Mouse (Mus musculus): ENCODE data around the gene Rhof.

Rhof gene

DNA sequence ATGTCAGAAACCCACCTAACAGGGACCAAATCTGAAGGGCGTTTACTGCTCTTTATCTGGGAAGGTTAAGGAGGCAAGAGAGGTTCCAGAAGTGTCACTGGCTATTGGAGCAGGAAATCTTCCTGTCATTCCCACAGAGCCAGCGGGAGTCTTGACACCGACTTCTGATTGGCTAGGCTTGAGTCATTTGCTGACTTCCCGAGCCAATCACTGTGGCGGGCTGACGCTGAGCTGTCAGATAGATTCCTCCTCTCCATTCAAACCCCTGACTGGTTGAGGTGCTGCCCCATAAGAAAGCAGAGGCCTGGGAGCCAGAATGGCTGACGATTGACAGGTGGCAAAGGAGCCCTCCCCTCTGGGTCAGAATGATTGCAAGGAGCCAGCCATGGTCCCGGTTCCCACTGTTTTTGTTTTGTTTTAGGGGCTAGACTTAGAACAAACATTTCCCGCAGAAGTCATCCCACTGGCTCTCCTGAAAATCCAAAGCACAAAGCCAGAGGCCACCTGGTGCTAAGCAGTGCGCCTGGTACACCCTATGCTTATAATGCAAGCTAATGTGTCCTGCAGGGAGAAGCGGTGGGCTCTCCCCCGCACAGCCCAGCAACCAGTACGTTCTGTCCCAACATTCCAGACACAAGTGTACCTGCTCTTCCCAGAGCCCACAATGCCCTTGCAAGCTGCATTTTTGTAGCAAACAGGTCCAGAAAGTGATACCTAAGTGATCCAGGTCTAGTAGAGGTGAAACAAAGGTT lies 22.9 kb downstream of the Rhof start:
- DNase-seq: no peak

DNA sequence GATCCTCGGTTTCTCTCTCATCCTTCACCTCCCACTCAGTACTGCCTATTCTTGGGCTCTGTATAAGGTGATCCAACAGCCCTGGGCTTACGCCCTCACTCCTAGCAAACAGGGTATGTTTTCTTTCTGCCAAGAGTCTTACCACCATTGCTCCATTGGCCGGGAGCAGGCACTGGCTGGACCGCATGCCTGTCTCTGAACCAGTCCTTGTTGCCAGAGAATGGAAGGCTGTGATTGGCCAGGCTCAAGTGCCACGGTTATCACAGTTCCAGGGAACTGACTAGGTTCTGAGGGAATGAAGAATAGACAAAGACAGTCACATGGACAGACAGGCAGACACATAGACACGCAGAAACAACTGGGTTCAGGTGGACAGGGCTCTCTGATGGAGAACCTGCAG lies 27.7 kb downstream of the Rhof start:
- no peak for DNase-seq

DNA sequence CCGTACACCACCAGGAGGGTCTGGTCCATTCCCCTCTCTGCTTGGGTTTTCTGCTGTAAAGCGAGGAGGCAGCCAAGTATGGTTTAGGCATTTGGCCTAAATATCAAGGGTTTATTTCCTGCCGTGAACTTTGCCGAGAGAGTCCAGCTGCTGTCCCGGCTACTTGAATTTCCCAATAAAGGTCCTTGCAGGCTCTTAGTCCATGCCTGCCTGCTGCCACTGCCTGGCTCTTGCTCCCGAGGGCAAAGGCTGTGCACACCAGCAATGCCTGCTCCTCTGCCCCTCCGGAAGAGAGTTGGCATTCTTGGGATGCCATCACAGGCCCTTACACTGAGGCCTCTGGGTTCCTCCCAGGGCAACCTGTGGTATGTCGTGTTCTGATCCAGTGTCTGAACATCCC lies 28.9 kb downstream of the Rhof start:
- no peak for DNase-seq

DNA sequence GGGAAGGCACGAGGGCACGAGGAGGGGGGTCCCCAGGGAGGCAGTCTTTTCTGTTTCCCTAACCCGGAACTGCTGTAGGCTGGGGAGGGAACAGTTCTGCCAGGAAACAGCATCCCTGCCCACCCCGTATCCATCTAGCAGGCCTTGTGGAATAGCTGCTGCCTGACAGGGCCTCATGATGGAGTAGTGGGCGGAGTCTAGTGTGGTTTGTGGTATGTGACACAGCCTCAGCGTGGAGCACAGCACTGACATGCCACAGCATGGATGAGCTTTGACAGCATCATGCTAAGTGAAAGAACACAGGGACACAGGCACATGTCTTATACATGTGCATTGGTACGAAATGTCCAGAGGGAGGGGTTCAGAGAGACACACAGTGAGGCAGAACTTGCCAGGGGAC lies 30.1 kb downstream of the Rhof start:
- no peak for DNase-seq

DNA sequence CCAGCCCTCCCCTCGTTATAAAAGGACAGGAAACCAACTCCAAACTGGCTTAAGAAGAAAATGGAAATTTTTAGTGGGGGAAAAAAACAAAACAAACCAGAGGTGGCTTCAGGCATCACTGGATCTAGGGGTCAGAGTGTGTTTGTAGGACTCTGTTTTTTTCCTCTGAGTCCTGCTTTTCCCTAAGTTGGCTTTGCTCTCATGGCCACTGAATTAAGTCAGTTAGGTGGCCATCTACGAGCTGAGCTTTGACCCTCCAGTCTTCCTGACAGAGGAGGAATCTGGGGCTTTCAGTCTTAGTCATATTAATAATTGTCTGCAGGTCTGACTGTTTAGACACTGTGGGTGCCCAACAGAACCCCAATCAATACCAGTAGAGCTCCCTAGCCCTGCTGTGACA lies 34.0 kb downstream of the Rhof start:
- DNase-seq: no peak

DNA sequence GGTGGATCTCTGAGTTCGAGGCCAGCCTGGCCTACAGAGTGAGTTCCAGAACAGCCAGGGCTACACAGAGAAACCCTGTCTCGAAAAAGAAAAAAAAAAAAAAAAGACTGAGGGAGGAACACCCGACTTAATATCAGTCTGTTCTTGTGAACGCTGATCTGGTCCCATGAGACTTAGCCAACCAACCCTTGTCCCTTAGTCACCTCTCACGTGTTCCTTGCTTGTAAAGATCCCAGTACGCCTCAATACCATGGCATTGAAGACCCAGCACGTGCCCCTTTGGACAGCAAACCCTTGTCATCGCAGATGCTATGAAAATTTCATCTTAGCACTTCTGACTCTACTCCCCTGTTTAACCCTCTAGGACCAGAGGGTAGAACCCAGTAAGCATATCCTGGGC lies 36.2 kb downstream of the Rhof start:
- no peak for DNase-seq

DNA sequence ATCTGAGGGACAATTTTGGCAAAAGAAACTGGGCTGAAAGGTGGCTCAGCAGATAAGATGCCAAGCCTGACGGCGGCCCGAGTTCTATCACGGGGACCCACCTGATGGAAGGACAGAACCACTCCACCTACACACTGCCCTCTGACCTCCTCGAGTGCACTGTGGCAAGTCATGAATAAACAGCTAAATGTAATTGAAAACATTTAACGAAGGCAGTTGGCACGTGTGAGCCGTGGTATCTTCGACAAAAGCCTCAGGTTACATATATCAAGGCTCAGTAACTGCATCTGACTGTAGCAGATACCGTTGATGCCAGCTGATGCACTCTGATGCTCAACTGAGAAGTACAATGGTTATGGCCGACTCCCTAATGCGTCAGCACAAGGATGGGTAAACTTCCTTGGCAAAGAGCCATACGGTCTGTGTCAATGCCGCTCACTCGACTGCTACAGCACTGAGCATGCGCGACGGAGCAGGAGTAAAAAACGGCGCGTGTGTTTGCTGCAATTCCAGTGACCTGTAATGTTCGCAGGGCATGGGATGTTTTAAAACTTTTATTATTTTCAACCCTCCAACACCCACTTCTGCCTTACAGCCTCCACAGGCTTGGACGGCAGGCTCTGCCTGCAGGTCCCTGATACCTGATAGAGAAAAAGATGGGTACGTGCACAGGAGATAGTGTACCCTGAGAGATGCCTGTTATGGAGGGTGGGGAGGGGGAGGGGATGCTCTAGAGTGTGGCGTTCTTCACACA lies 38.1 kb downstream of the Rhof start:
- no peak for DNase-seq

DNA sequence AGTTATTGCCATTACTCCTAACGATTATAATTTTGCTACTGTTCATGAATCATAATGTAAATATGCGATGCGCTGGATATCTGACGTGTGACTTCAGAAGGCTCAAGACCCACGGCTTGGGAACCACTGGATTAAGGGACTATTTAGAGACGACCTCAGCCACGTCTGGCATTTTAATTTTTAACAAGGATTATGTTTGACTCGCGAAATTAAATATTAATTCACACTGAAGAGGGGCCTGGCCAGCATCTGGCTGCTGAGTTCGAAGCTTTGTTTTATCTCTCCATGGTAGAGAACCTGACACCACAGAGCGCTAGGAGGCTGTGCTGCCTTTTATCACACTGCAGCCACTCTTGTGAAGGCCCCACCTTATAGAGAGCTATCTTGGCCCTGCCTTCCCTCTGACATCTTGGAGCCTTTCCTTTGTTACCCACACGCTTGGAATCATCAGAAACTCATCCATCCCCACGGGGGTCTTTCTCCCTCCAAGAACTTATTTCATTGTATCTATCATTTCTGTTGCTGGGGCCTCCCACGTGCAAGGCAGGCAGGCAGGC lies 39.3 kb downstream of the Rhof start:
- no peak for DNase-seq

DNA sequence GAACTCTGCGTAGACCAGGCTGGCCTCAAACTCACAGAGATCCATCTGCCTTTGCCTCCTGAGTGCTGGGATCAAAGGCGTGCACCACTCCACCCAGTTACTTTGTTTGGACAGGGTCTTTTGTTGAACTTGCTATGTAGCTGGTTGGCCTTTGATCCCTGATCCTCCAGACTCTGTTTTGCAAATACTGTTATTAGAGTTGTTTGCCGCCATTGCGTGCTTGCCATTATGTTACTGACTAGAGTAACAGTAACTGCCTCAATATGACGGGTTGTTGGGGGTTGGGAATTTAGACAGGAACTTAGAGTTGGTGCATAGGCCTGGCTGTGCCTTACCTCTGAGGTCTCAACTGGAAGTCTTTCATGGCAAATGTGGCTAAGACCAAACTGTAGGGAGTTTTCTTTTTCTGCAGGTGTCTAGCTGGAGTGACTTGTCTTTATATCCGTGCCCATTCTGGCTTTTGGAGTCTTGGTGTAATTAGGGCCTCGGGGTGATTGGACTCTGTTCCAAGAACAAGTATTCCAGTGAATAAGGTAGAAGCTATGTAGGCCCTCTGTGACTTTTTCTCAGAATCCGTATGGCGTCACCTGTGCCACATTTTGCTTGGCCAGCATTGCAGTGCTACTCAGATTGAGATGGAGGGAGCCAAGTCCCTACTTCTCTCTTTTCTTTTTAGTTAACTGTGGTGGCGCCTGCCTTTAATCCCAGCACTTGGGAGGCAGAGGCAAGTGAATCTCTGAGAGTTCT lies 41.8 kb downstream of the Rhof start:
- DNase-seq: no peak

DNA sequence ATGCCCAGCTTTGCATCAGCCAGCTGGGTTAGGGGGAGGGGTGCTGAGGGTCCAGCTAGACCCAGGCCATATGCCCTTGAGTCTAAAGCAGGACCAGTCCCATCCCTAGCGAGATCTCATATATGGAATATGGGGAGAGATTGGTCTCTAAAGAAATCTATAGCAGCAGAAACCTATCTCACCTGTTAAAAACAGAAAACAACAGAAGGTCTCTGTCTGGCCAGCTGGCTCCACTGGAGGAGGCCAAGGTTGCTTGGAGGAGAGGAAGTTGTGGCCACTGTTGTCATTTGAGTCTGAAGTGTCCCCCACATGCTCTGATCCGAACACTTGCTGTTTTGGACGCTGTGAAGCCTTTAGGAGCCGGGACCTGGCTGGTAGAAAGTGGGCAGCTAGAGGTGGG lies 43.7 kb downstream of the Rhof start:
- DNase-seq: no peak

DNA sequence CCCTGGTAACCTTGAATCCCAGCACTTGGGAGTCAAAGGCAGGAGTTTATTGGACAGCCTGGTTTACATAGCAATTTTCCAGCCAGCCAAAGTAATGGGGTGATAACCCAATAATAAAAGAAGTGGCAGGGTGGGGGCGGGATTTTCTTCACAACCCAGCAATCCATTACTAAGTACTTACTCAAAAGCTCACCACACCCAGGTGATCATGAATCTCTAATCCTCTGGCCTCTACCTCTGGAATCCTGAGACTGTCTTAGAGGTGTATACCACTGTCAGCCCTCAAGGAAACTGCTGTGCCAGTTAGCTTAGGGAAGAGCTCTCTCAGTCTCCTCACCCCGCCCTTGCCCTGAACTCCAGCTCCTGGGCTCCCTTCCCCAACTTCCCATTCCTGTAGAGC lies 46.0 kb downstream of the Rhof start:
- DNase-seq: no peak

DNA sequence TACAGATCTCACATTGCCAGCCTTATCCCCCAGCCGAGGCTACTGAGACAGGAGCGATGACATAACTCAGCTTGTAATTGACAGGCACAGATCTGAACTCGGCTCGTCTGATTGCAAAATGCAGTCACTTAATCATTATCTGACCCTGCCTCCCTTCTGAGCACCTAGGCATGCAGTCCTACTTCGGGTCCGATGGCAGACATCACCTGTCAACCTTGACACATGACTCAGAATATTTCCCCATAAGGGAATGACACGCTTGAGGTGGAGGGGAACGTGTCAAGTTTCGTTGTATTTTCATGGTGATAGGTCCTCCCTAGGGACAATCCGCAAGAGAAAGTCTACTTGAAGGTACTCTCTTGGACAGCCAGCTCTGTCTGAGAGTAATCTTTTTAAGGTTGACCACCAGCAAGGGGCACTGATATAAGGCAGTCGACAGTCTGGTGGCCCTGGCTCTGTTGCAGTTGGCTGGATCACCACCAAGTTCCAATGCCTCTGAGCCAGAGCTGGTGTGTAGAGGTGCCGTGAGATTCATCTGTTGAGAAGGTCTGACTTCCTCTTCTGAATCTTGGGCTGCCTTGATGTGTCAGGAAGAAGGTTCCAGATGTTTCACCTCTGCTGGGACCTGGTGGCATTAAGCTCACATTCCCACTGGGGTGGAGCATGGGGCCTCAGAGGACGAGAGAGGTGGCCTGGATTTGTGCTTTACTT lies 49.0 kb downstream of the Rhof start:
- DNase-seq: no peak

DNA sequence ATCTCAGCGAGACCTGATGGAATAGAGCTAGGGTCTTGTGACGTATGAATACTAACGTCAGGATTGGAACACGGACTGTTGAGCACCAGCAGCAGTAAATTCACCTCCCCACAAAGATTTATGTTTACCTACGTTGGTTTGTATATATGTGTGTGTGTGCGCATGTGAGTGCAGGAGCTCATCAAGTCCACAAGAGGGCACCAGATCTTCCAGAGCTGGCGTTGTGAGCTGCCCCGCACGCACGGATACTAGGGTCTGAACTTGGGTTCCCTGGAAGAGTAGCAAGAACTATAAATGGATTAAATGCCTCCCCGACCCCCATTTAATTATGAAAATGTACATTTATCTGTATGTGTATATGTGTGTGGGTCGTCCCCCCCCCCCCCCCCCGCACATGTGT lies 52.0 kb downstream of the Rhof start:
- no peak for DNase-seq

DNA sequence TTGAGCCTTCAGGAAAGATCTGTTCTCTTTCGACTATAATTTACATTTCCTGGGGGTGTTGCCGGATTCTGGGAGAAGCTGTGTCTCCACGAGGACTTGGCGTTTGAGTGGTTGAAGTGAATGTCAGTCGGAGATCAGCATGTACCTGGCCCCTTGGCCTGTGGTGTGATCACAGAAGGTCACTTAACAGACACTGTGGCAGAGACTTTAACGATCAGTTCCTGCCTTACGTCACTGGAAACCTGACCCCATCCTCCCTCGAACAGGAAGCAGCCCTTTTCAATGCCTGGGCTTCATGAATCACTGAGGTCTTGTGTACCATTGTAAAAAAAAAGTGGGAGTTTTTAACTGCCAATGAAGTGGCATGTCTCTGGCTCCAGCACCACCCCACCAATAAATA lies 52.5 kb downstream of the Rhof start:
- no peak for DNase-seq

DNA sequence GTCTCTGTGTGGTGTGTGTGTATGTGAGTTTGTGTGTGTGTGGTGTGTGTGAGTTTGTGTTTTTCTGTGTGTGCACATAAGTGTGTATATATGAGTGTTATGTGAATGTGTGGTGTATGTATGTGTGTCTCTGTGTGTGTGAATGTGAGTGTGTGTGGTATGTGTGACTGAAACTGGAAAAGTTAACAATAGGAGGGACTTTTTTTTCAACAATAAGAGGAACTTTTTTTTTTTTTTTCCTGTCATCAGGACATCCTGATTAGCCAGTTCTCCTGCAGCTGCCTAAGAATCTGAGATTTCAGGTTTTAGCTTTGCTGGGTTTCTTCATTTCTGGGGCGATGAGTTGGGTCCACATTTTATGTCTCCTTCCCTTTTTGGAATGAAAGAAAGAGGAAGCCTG lies 52.9 kb downstream of the Rhof start:
- DNase-seq: no peak

DNA sequence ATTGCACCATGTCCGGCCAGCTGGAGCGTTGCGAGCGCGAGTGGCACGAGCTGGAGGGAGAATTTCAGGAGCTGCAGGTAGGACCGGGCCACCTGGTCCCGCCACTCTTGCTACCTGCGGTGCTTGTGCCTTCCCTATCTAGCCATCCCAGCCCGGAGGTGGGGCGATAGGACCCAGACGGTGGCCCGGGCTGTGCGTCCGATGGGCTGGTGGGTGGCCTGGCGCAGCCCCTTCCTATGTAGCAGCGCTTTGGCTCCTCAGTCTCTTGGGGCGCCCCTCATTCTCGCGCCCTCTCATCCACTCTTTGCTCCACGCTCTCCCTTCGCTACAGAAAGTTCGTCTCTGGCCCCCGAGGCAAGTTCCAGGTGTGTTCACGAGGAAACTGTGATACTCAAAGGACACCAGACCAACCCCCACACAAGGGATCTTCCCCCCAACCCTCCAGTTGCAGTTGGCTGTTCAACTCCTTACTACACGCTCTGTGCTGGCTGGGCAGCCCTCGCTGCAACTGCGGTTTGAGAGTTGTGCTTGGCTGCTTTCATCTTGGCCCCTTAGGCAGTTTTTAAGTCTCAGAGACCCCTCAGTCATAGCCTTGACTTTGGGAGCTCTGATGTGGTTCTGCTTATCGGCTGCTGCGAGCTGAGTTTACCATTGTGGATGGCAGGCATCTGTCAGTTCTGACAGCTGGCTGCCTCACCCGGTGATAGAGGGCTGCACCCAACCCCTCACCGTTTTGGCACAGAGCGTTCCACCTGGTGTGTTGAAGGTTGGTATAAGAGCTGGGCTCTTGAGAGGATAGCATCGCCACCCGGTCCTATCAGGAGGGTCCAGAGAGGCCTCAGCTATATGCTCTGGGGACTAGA lies 55.8 kb downstream of the Rhof start:
- peak; percentile 85 for DNase-seq

DNA sequence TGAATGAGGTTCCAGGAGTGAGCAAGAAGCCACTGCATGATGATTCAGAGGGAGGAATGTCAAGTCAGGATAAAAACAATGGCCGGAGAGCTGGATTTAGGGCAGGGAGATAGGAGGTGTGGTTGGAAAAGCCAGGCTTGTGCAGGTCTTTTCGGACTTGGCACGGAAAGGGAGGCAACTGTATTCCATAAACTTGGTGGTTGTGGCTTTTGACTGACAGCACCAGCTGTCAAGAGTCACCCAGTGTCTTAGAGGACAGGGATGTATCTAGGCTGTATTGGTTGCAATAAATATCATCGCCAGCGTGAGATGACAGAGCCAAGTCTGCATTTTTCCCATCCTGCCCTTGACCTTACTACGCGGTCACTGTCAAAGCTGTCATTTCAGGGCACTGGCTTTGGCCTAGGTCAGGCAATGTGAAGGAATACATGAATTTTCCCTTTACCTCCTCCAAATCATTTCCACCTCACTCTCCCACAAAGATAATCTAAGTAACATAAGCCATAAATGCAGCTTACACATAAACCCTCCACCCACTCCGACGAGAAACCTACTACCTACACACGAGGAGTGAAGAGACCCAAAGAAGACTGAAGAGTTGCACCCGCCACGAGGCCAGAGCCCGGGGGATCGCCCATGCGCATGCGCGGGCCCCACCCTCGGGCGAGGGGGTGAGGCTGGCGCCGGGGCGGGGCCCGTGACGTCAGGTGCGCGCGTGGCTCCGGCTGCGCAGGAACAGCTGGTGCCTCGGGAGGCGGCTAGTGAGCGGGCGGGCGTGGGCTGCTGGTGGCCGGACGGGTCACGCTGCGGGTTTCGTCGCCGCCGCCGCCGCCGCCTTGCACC lies 56.7 kb downstream of the Rhof start:
- peak; percentile 98 for DNase-seq

DNA sequence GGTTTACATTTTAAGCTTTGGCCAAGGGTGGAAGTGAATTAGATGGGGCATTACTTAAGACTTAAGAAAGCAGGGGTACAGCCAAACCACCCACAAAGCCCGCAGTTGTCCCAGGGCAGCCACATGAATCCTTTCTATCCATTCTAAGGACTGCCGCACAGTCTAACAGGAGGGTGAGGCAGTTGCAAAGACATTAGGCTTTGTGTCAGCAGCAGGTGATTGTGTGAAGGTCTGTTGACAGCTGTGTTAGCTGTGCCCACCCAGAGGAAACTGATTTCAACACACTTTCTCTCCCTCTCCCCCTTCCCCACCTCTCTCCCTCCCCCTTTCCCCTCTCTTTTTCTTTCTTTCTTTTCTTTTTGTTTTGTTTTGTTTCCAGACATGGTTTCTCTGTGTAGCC lies 63.8 kb downstream of the Rhof start:
- DNase-seq: no peak

DNA sequence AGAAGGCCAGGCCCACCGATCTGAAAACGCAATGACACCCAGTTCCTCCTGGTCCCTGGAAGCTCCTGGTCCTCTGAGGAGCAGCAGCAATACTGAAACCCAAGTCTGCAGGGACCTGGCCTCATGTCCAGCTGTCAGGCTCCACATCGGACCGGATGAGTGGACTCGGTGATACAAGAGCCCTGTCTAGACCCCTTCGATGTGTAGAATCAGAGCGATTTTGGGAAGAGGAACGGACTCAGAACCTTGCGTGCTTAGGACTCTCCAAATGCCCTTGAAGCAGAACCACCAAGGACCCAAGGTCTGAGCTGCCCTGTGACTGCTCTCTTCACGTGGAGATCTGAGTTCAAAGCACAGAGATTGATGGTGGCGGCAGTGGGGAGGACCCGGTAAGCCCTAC lies 64.4 kb downstream of the Rhof start, which contains the start of gene Tmem120b:
Tmem120b (plus strand) TSS at position 301 of the 400 bp plus-strand sequence.
- no peak for DNase-seq

DNA sequence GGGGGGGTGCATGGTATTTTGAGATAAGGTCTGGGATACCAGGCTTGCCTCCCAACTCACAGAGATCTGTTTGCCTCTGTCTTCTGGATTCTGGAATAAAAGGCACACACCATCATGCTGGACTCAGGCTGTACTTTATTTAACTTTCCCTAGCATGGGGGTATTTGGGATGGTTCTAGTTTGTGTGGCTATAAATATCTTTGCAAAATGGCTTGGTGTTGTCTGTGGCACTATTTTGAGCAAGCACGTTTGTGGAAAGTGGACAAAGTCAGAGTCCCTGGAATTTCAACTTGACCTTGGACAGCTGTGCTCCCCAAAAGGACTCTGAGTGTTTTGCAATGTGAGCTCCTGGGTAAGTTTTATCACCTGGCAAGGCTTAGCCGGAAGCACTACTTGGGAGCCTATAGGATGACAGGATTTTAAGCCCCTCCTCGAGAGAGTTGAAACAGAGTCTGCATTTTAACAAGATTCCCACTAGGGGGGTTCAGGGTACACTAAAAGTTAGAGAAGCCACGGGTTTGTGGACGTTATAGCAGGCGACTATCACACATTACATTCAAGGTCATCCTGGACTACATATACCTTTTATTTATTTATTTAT lies 65.0 kb downstream of the Rhof start:
- peak; percentile 68 for DNase-seq
